Mouse (Mus musculus) heart, adult 8-10 months (tissue): ENCODE measurements around the gene D10Jhu81e. TPM values are rescaled to one million over a fixed set of nuclear protein-coding genes. Genes with fewer than 3 reads are reported as not detected.

Experiments used
- DNase-seq: peaks from one replicate; pipeline ENCODE4 v3.0.0; 2022; ENCODE audit warnings: low spot score
- total RNA-seq, 4 experiments: library from RNA; stranded (reverse); gene quantifications; 2 replicates each; pipeline ENCODE4 v1.2.4; 2022

Gene D10Jhu81e
- total RNA-seq, 4 experiments from 2014 or later: 676 to 739 (median 714) TPM

- peak; percentile 79 for DNase-seq
Measured at GRCm38 (mm10) chr10:78163923-78164322, 5.7 kb downstream of the D10Jhu81e start.

- DNase-seq: no peak
Measured at GRCm38 (mm10) chr10:78163241-78163640, 6.3 kb downstream of the D10Jhu81e start.

GRCm38 (mm10) chr10:78162646-78163045 is 6.9 kb downstream of the D10Jhu81e start:
- DNase-seq: no peak

DNA sequence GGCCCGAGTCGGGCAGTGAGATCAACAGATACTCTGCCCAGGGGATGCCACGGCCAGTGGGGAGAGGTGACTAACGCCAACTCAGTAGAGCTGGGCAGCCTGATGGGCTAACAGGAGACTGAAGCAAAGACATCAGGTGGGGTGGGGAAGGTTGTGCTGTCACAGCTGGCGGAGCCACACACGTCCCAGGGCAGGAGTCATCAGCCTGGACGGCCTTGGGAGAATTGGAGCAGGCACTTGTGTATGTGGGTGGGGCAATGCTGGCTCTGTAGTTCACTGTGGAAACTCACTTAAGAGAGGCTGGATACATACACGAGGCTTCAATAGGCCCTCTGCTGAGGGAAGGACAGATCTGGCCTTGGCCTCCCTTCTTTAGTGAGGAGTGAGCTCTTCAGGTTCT is 8.5 kb downstream of the D10Jhu81e start:
- DNase-seq: no peak

- no peak for DNase-seq
Measured at GRCm38 (mm10) chr10:78160369-78161095, 9.1 kb downstream of the D10Jhu81e start.

DNA sequence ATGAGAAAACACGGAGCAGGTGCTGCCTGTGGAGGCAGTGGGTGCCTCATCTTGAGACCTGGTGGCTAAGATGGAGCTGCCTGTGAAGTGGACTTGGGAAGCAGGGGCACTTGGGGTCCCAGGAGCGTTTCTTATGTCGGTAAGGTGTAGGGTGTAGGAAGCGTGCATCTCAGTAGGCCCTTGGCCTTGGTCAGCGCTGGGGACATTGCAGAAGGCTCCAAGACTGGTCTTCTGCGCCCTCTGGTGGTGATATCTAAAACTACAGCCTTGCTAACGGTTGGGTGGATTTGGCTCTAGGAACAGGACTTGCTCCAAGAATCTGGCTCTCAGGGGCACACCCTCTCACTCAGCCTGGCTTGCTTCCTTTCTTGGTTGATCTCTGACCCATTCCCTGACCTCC is 9.7 kb downstream of the D10Jhu81e start:
- DNase-seq: peak; percentile 90

DNA sequence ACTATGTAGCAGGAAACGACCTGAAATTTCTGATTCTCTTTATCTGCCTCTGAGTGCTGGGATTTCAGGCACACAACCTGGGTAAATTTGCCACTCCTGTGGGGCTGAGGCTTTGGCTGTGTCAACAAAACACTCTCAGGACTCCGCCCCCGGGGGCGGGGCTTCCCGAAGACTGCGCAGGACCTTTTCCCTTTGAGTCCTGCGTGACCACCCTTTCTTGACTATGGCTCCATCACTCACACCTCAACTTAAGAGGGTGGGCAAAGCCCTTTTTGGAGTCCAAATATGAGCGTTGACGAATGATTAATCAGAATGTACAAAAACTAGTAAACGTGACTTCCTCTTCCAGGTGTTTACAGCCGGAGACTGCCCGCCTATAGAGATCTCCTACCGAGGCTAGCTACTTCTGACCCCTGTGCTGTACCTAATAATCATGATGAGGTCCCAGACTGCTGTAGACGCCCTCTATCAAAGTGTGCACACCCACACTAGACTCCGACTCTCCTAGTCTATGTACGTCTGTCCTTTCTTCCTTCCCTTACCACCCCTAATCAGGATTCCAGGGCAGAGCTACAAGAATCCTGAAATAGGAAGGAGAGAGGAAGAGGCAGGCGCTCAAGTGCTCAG is 10.2 kb downstream of the D10Jhu81e start:
- peak; percentile 46 for DNase-seq

DNA sequence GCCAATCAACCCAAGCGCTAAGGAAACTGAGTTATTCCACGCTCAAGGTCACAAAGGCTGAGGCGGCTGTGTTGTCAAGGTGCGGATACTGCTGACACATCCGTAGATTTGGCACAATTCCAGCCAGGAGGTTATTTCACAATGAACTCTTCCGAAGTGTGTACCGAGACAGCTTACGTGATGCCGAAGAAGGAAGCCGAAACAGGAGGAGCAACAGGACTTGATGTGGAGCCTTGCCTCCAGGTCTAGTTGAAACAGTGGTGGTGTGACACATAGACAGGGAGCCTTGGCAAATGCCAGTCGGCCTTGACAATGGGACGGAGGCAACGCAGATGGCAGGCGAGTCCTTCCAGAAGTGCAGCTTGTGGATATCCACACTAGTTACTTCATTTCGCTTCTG is 11.5 kb downstream of the D10Jhu81e start:
- no peak for DNase-seq

GRCm38 (mm10) chr10:78156926-78157325 is 12.7 kb downstream of the D10Jhu81e start:
- no peak for DNase-seq

GRCm38 (mm10) chr10:78148834-78149766 is 20.5 kb downstream of the D10Jhu81e start:
- DNase-seq: no peak

DNA sequence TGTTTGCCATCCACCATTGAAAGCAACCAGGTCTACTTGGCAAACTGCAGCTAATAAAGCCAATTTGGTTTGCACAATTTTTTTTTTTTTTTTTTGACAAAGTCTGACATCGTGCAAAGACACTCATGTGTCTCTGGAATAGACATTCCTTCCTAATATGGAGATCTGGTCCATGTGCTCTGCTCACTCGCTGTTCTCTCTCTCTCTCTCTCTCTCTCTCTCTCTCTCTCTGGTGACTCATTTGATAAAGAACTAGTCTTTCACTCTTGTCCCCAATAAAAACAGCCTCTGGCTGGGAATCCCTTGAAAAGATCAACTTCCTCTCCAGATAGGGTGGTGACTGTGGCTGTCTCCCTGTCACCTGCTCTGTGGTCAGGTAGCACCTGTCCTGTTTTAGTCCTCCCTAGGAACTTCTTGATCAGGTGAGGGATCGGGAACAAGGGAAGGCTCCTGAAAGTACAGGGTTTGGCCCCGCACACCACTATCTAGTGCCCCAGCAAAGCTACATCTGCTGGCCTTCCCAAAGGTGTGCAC is 21.6 kb downstream of the D10Jhu81e start:
- no peak for DNase-seq

DNA sequence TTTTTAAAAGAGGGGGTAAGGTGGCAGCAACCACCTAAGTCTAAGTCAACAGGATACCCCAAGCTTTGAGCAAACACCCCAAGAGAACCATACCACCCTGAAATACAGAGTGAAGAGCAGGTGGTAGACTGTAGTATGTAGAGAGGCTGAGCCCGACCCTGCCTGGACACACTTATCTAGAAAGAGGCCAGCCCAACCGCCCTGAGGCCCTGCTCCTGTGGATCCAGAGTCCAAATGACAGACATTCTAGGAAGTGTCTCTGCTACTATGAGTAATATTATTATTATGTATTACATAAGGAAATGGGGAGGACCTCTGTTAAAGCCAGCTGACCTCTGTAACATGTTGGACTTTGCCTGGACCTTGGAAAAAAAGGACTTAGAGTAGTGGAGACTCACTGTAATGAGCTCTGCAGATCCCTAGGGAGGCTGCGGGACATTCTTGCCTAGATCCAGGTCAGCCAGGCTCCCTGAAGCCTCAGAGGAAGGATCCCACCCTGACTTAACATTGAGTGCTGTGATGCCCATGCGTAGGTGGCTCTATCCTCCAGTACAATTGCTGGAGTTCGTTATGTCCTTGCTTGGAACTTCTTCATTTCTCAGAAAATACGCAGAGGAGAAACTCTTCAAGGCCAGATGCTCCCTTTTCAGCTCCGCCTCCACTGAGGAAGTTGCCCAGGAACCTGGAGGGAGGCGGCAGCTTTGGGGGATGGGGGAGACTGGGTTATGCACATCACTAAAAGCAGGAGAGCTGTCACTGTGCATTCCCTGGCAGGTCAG is 25.7 kb downstream of the D10Jhu81e start:
- no peak for DNase-seq

DNA sequence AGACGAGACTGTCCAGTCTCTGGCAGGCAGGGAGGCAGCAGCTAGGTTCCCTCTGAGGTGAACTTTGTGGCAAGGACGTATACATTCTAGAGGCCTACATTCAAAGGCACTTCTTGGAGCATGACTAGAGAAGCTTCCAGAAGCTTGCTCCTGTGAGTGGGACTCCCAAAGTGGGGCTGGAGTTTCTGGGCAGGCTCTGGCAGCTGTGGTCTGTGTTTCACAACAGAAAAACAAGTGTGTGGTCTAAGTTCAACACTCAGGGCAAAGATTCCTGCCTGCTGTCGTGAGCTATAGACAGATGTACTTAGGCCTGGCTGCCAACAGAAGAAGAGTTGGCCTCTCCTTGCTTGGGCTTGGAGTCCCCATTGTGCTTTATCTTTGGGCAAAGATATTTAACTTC is 28.7 kb downstream of the D10Jhu81e start:
- no peak for DNase-seq

DNA sequence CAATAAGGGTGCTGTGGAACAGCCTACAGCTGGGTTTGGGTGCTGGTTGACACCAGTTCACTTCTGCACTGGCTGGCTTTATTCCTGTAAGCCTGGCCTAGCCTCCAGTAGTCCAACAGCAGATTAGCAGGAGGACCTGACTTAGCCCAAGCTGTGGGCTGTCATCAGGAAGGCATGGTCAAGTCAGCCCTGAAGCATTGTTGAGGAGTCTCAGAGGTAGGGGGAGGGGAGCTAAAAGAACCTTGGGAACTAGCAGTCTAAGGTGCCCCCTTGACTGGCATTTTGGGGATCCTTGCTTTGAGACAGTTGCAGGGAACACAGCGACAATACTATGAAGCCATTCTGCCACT is 29.4 kb downstream of the D10Jhu81e start:
- DNase-seq: no peak

- no peak for DNase-seq
Measured at GRCm38 (mm10) chr10:78139572-78140250, 29.9 kb downstream of the D10Jhu81e start.

- DNase-seq: peak; percentile 80
Measured at GRCm38 (mm10) chr10:78138812-78139523, 30.6 kb downstream of the D10Jhu81e start.

GRCm38 (mm10) chr10:78137191-78137590 is 32.4 kb downstream of the D10Jhu81e start:
- no peak for DNase-seq

DNA sequence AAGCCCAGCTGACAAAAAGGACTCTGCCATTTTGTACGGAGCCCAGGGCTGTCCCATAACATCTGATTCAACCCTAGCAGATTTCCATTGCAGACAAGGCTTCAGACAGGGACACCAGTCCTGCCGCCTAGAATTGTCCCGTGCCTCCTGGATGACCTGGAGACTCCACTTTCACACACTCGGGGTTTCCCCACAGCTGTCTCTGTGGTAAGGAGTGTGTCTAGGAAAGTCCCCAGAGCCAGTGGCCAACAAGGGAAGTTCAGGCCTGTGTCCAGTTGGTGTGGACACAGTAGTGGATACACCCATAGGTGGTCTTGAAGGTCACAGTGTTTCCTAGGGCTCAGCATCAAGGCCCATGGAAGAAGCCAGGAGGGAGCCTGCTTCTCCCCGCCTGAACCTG is 33.6 kb downstream of the D10Jhu81e start:
- DNase-seq: no peak

DNA sequence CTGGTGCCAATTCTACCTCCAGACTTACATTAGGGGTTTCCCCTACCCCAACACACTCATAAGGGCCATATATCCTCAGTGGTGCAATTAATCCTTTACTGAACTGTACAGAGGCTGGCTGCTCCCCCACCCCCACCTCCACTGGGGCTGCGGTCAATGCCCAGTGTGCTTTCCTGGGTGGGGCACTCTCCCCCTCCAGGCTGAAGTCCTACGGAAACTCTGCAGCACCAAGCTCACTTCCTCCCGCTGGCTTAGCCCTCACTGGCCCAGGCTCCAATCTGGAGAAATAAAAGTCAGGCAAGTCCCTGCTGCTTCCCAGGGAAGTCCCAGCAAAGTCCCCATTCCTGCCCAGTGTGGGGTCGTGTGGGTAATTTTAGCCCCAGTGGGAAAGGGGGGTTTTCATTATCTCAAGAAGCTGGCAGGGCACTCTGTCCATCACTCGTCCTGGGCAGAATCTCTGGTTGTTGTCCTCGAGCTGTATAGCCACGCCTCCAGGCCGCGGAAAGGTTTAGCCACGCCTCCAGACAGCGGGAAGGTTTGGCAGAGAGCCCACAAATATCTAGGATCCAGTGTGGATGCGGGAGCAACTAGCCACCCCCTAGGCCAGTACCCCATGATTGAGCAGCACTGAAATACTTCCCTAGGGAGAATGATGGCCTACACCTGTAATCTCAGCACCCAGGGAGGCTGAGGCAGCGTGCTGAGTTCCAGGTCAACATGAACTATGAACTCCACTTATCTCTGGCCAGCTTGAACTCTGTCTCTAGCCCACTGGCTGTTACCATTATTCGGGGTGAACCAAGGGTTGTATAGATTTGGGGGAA is 34.4 kb downstream of the D10Jhu81e start:
- no peak for DNase-seq
